ENCODE assay signal across 8 mouse cellular contexts in the genomic region with DNA sequence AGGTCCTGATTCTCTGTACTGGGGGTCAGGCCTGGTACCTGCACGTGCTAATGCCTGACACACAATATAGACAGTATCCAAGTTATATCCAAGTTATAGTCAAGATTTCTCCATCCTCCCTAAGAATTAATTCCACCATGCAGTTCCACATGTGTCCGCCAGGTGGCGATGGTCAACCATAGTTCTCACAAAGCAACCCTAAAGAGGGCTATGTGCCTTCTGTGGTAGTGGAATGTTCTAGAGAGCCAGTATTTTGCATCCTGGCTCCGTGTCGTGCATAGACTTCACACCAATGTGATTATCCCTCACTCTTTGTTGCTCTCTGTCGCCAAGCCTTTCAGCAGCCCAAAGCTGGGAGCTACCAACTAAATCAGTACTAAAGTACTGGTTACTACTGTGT. TPM values are rescaled to one million over a fixed set of nuclear protein-coding genes. Genes with fewer than 3 reads are reported as not detected.
DNase-seq lines count a peak whose midpoint lies in the region; ATAC-seq and TF ChIP-seq lines count a peak whose summit lies in the region.

No protein-coding gene starts in this region.

- peaks cover 36% of the 10 kb centered on the region for H3K27me3 ChIP-seq in C2C12 (ENCODE audit: control insufficient read depth, insufficient read depth, insufficient read length)
- peaks cover 45% of the 10 kb centered on the region for H3K27me3 ChIP-seq in embryonic facial prominence, embryonic 10.5 days (replicated peaks; ENCODE audit: low read depth, poor library complexity, severe bottlenecking)
- H3K27me3 ChIP-seq in kidney, embryonic 15.5 days = peaks cover 20% of the 10 kb centered on the region
- peaks cover 10% of the 10 kb centered on the region; the same call in 1 of the 2 replicates for H3K27me3 ChIP-seq in limb, embryonic 14.5 days (ENCODE audit: control insufficient read depth, insufficient read depth, low read length)

- TF ChIP-seq POLR2A in limb, embryonic 14.5 days (IDR thresholded peaks at IDR 0.05; ENCODE audit: borderline replicate concordance, extremely low read depth, insufficient read depth, insufficient read length) = no peak; the same call in 1 of the 2 replicates

- no peaks in the 10 kb centered on the region for H3K79me3 ChIP-seq in C2C12 (ENCODE audit: low read depth)

- peak; percentile 40 for ATAC-seq in granulocyte monocyte progenitor cell, adult 5-6 weeks (replicated peaks; ENCODE audit: poor library complexity, severe bottlenecking)
- peak; percentile 66; the same call in 1 of the 2 replicates for ATAC-seq in kidney, embryonic 15.5 days (replicated peaks; ENCODE audit: low FRiP score)
- peak; percentile 67; the same call in 1 of the 2 replicates for ATAC-seq in limb, embryonic 14.5 days (ENCODE audit: low FRiP score, low read depth)

- WGBS in embryonic facial prominence, embryonic 10.5 days = 1% methylated on average over 6 of the region's 6 CpGs
- WGBS in kidney, embryonic 15.5 days = under 1% methylated on average over 6 of the region's 6 CpGs
- under 1% methylated on average over 6 of the region's 6 CpGs for WGBS in limb, embryonic 14.5 days

- H3ac ChIP-seq in C2C12 (ENCODE audit: control insufficient read depth, insufficient read length, low read depth) = no peak overlapping the region

- no peak overlapping the region for H3K4me3 ChIP-seq in C2C12 (ENCODE audit: insufficient read depth, poor library complexity, severe bottlenecking)
- no peak overlapping the region for H3K4me3 ChIP-seq in embryonic facial prominence, embryonic 10.5 days
- H3K4me3 ChIP-seq in kidney, embryonic 15.5 days (replicated peaks) = no peak overlapping the region
- no peak overlapping the region for H3K4me3 ChIP-seq in limb, embryonic 14.5 days (replicated peaks; ENCODE audit: low read length)

- no peaks in the 10 kb centered on the region for H3K36me3 ChIP-seq in C2C12 (ENCODE audit: control insufficient read depth, insufficient read depth)
- H3K36me3 ChIP-seq in embryonic facial prominence, embryonic 10.5 days (replicated peaks) = no peaks in the 10 kb centered on the region
- H3K36me3 ChIP-seq in kidney, embryonic 15.5 days = no peaks in the 10 kb centered on the region
- no peaks in the 10 kb centered on the region for H3K36me3 ChIP-seq in limb, embryonic 14.5 days (ENCODE audit: control insufficient read depth, insufficient read depth, low read length)

- no peak overlapping the region for H3K4me2 ChIP-seq in kidney, embryonic 15.5 days
- H3K4me2 ChIP-seq in limb, embryonic 14.5 days (replicated peaks; ENCODE audit: low read depth, low read length, severe bottlenecking) = no peak overlapping the region

- peak; percentile 73 for TF ChIP-seq CTCF in C2C12 (IDR thresholded peaks at IDR 0.05; ENCODE audit: control insufficient read depth, insufficient read depth, insufficient read length)

- no peak overlapping the region; the same call in 1 of the 2 replicates for H3K27ac ChIP-seq in embryonic facial prominence, embryonic 10.5 days (replicated peaks)
- H3K27ac ChIP-seq in kidney, embryonic 15.5 days = no peak overlapping the region
- no peak overlapping the region for H3K27ac ChIP-seq in limb, embryonic 14.5 days (replicated peaks; ENCODE audit: low read depth, low read length)

- H3K4me1 ChIP-seq in embryonic facial prominence, embryonic 10.5 days = peaks cover 18% of the 10 kb centered on the region
- peaks cover 18% of the 10 kb centered on the region for H3K4me1 ChIP-seq in kidney, embryonic 15.5 days
- no peaks in the 10 kb centered on the region for H3K4me1 ChIP-seq in limb, embryonic 14.5 days (ENCODE audit: control insufficient read depth, insufficient read depth, low read length)

- DNase-seq in adrenal gland, postnatal 25 days = peak; percentile 82
- DNase-seq in embryonic facial prominence, embryonic 10.5 days (ENCODE audit: low spot score) = peak; percentile 79
- DNase-seq in limb, embryonic 14.5 days (ENCODE audit: low spot score) = peak; percentile 86
- peak; percentile 33 for DNase-seq in ovary, adult 18-20 months (ENCODE audit: low spot score)
- peak; percentile 67 for DNase-seq in testis, postnatal 14 days (ENCODE audit: low spot score)

- no peaks in the 10 kb centered on the region for H3K9me3 ChIP-seq in embryonic facial prominence, embryonic 10.5 days
- H3K9me3 ChIP-seq in kidney, embryonic 15.5 days (replicated peaks) = no peaks in the 10 kb centered on the region
- no peaks in the 10 kb centered on the region for H3K9me3 ChIP-seq in limb, embryonic 14.5 days (ENCODE audit: control insufficient read depth, low read length)

- H3K9ac ChIP-seq in kidney, embryonic 15.5 days = no peak overlapping the region
- H3K9ac ChIP-seq in limb, embryonic 14.5 days (ENCODE audit: low read depth, low read length, severe bottlenecking) = no peak overlapping the region

- H3K79me2 ChIP-seq in C2C12 (ENCODE audit: control insufficient read depth, insufficient read depth) = no peaks in the 10 kb centered on the region

TF ChIP-seq in C2C12, 6 proteins besides CTCF, POLR2A, EP300 and RAD21:
- TF ChIP-seq FOSL1 (IDR thresholded peaks at IDR 0.05; ENCODE audit: insufficient read depth, low read length, poor library complexity, severe bottlenecking) (no peak), MYOD1 (IDR thresholded peaks at IDR 0.05; ENCODE audit: control insufficient read depth, insufficient read length, low read depth) (no peak), MYOG (IDR thresholded peaks at IDR 0.05; ENCODE audit: control insufficient read depth, extremely low read depth, insufficient read length) (no peak), CEBPB (IDR thresholded peaks at IDR 0.05; ENCODE audit: low read depth) (no peak), MAX (IDR thresholded peaks at IDR 0.05) (no peak), USF1 (IDR thresholded peaks at IDR 0.05; ENCODE audit: low read depth) (no peak)

RNA-seq across cellular contexts. Expression of a gene that starts 25.5 kb away (rescaled TPM):
- polyA plus RNA-seq in C2C12 (2012; fragmentation: generic; extraction: Trizol) = 0.02 TPM
- 4.5 and 5.0 TPM in 2 replicates for total RNA-seq in adrenal gland, postnatal 25 days (2021)
- polyA plus RNA-seq in embryonic facial prominence, embryonic 10.5 days (2016; fragmentation: Nextera tagmentation; extraction: Ambion mirVana) = 1.9 and 2.9 TPM in 2 replicates
- total RNA-seq in granulocyte monocyte progenitor cell, adult 5-6 weeks (2014; fragmentation: Nextera tagmentation) = not detected in 2 replicates
- total RNA-seq in granulocyte monocyte progenitor cell, adult 5-6 weeks (2017) = not detected in 2 replicates
- polyA plus RNA-seq in kidney, embryonic 15.5 days (2015; fragmentation: Nextera tagmentation; extraction: Ambion mirVana) = 13.6 and 15.4 TPM in 2 replicates
- polyA plus RNA-seq in limb, embryonic 14.5 days (2012; rRNA removed) = 20.0 and 20.8 TPM in 2 replicates
- polyA plus RNA-seq in limb, embryonic 14.5 days (2014; fragmentation: Nextera tagmentation; extraction: Ambion mirVana) = 14.0 and 15.2 TPM in 2 replicates

RNA-seq across cellular contexts. Expression of a gene that starts 47.2 kb away (rescaled TPM):
- polyA plus RNA-seq in C2C12 (2012; fragmentation: generic; extraction: Trizol) = 0.02 TPM
- total RNA-seq in adrenal gland, postnatal 25 days (2021) = not detected in 2 replicates
- 0.20 and 0.30 TPM in 2 replicates for polyA plus RNA-seq in embryonic facial prominence, embryonic 10.5 days (2016; fragmentation: Nextera tagmentation; extraction: Ambion mirVana)
- not detected in 2 replicates for total RNA-seq in granulocyte monocyte progenitor cell, adult 5-6 weeks (2014; fragmentation: Nextera tagmentation)
- total RNA-seq in granulocyte monocyte progenitor cell, adult 5-6 weeks (2017) = not detected in 2 replicates
- 0.83 and 1.4 TPM in 2 replicates for polyA plus RNA-seq in kidney, embryonic 15.5 days (2015; fragmentation: Nextera tagmentation; extraction: Ambion mirVana)
- polyA plus RNA-seq in limb, embryonic 14.5 days (2012; rRNA removed) = 0.82 and 0.88 TPM in 2 replicates
- polyA plus RNA-seq in limb, embryonic 14.5 days (2014; fragmentation: Nextera tagmentation; extraction: Ambion mirVana) = not detected in 2 replicates

Comparison
In these comparisons a context has a peak if more than half of its experiments do, and no peak if none do; other contexts are left out.
1. DNase-seq: peak in every context shown above with its lines; median percentile 86 in limb, embryonic 14.5 days; 82 in adrenal gland, postnatal 25 days; 79 in embryonic facial prominence, embryonic 10.5 days; 67 in testis, postnatal 14 days; 33 in ovary, adult 18-20 months.